Mouse (Mus musculus): ENCODE data around the gene Zzz3. TPM values are rescaled to one million over a fixed set of nuclear protein-coding genes. Genes with fewer than 3 reads are reported as not detected.

The Zzz3 gene
- polyA plus RNA-seq, 1 experiment from 2014 or later = 49.3 TPM

DNA sequence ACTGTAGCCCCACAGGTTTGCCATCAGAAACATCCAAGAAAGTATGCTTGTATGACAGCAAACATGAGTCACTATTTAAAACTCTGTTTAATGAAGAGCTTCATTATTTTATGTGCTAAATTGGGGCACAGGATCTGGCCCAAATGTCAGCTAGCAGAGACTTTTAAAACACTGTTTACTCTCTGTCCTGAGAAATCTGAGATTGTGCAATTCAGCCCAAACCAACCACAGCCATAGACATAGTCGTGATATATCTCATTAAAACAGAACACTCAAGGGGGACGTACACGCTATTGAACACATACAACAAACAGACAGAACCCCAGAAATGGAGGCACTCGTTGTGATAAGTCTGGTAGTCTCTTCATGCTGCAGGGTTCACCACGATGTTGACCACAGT is 95.2 kb downstream of the Zzz3 start:
- H3K27ac ChIP-seq = no peak overlapping the region
- H3K36me3 ChIP-seq = no peaks in the 10 kb centered on the region
- no peaks in the 10 kb centered on the region for H3K9me3 ChIP-seq
- H3K27me3 ChIP-seq = no peaks in the 10 kb centered on the region
- H3K4me3 ChIP-seq = no peak overlapping the region
- WGBS = 86% methylated on average over 5 of the region's 5 CpGs
- no peak overlapping the region for H3K4me2 ChIP-seq (replicated peaks)
- H3K9ac ChIP-seq = no peak overlapping the region
- H3K4me1 ChIP-seq = 0 out of 2 replicates have a peak, but pooled peaks cover 3% of the 10 kb centered on the region
- ATAC-seq (ENCODE audit: low FRiP score, low read depth) = no peak

DNA sequence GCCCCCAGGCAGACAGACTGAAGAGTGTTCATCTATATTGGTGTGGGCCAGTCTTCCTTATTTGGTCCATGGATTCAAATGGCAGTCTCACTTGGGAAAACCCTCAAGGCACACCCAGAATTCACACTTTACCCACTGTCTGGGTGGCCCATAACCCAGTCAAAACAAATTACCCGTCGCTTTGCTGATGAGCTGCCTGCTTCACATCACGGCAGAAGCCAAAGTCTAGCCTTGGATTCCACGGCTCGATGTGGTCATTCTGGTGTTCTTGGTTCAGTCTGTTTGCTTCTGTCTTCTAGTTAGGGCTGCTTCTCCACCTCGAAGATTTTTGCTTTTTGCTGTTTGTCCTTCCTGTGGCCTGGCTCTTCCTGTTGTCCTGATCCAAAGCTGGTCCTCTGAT is 97.0 kb downstream of the Zzz3 start:
- Histone ChIP-seq H3K27ac (no peak overlapping the region), H3K4me1 (peaks cover 3% of the 10 kb centered on the region; the same call in 1 of the 2 replicates), H3K36me3 (no peaks in the 10 kb centered on the region), H3K27me3 (no peaks in the 10 kb centered on the region), H3K4me3 (no peak overlapping the region), H3K9me3 (no peaks in the 10 kb centered on the region), H3K4me2 (replicated peaks) (no peak overlapping the region), H3K9ac (no peak overlapping the region)
- WGBS = 65% methylated on average over 6 of the region's 6 CpGs
- ATAC-seq (ENCODE audit: low FRiP score, low read depth) = no peak

DNA sequence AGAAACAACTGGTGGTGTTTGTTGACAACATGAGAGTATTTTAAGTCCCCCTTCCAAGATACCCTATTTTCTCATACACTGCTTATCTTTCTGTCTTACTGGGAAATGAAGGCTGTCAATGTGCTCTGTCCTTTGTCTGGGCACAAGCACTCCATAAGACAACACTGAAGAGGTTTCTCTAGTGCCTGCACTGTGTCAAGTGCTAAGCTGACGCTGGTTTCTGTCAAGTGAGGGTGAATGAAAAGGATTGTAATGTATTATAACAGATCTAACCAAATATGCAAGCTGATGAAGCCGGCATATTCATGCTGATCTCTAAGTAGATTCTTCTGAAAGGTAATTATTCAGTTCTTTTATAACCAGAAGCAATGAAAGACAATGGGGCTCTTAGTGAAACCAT is 98.5 kb downstream of the Zzz3 start:
- Histone ChIP-seq H3K9me3 (no peaks in the 10 kb centered on the region), H3K4me1 (peaks cover 3% of the 10 kb centered on the region; the same call in 1 of the 2 replicates), H3K27me3 (no peaks in the 10 kb centered on the region), H3K36me3 (no peaks in the 10 kb centered on the region), H3K27ac (no peak overlapping the region), H3K9ac (no peak overlapping the region), H3K4me2 (replicated peaks) (no peak overlapping the region), H3K4me3 (no peak overlapping the region)
- WGBS = 76% methylated on average over 2 of the region's 2 CpGs
- ATAC-seq (ENCODE audit: low FRiP score, low read depth) = no peak

DNA sequence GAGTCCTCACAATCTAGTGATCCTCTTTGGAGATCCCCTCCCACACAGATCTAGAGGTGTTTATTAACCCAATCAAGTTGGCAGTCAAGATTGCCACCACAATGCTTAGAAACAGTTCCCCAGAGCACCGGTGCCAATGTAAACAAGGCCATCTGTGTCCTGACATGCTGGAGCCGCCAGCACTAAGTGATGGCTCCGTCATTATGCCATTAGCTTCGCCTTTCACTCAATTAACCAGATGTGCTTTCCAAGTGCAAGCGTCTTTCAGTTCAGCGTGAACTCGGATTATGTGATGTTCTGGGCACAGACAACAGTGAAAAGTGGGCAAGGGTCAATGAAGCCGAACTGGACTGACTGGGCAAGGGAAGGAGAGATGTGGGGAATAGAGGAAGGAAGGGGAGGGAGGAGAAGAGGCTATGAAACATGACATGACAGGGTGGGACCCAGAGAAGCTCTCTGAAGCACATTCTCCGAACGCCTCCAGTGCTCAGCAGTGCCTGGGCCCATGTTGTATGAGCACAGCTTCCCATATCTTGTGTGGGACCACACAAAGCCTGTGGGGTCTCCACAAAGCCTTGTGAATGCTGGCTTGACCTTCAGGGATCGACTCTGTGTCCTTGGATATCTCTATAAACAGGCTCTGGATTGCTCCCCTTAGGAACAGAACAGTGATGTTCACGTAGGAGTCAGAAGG is 99.5 kb downstream of the Zzz3 start:
- Histone ChIP-seq H3K9me3 (no peaks in the 10 kb centered on the region), H3K4me2 (replicated peaks) (no peak overlapping the region), H3K4me3 (no peak overlapping the region), H3K36me3 (no peaks in the 10 kb centered on the region), H3K27ac (no peak overlapping the region), H3K9ac (no peak overlapping the region), H3K27me3 (no peaks in the 10 kb centered on the region), H3K4me1 (no peaks in the 10 kb centered on the region; the same call in 1 of the 2 replicates)
- WGBS = 43% methylated on average over 12 of the region's 12 CpGs
- ATAC-seq (ENCODE audit: low FRiP score, low read depth) = no peak

DNA sequence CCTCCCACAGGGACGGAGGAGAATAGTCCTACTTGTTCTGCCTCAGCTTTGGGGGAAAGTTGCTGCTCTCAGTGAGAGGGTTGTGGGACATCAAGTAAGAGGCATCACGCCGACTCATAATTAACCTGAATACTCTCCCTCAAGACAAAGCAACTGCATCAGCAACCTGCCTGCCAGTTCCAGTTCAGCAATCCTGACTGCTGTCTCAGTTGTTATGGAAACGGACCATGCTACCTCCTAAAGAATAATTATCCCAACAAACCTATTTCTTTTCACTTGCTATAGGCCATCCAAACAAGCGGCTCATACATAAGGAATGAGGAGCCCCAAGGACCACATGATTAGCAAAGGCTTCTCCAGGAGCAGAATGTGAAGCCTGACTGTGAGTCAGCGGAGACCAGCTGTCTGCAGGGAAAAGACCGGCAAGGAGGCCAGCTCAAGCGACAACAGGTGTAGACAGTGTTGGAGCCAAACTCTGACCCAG is 100.2 kb downstream of the Zzz3 start:
- H3K9ac ChIP-seq = no peak overlapping the region
- no peak overlapping the region for H3K4me3 ChIP-seq
- no peaks in the 10 kb centered on the region for H3K9me3 ChIP-seq
- no peak overlapping the region for H3K27ac ChIP-seq
- no peak overlapping the region for H3K4me2 ChIP-seq (replicated peaks)
- peaks cover 2% of the 10 kb centered on the region; the same call in 1 of the 2 replicates for H3K4me1 ChIP-seq
- H3K36me3 ChIP-seq = no peaks in the 10 kb centered on the region
- ATAC-seq (ENCODE audit: low FRiP score, low read depth) = no peak
- 83% methylated on average over 8 of the region's 8 CpGs for WGBS
- no peaks in the 10 kb centered on the region for H3K27me3 ChIP-seq

DNA sequence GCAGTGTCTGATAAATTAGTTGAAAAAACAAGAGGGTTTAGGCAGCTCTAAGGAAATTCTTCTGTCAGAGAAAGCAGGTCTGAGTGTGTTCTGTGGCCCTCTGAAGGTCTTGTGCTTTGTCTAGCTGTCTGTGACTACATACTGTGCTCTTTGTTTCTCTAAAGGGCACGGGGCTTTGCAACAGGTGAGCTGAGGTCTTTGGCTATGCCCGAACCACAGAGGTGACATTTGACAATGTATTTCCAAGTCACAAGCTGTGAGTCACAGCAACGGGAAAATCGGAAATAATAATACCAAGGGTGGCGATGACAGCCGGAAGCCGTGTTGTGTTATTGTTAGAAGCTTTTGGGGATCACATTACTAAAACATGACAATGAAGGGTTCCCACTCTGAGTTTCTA is 101.8 kb downstream of the Zzz3 start:
- no peak for ATAC-seq (ENCODE audit: low FRiP score, low read depth)
- Histone ChIP-seq H3K4me3 (no peak overlapping the region), H3K36me3 (no peaks in the 10 kb centered on the region), H3K9ac (no peak overlapping the region), H3K27ac (no peak overlapping the region), H3K4me1 (peaks cover 6% of the 10 kb centered on the region; the same call in 1 of the 2 replicates), H3K27me3 (no peaks in the 10 kb centered on the region), H3K9me3 (no peaks in the 10 kb centered on the region), H3K4me2 (replicated peaks) (no peak overlapping the region)
- WGBS = 79% methylated on average over 7 of the region's 7 CpGs

DNA sequence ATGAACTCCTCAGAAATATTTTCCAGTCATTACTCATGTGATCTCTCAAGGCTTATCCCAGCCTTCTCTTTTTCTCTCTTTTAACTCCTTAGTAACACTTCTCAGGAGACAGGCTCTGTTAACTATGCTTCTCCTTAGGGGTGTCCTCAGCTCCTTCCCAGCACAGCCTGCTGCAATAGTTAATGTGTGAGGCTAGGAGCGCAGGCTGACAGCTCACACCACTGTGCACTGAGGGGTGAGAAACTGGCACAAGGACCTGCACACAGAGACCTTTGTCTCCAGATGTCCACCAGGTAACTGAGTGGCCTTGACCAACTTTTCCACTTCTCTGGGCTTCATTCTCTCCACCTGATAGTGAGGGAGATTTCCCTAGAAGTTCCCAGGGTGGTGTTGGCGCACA is 102.6 kb downstream of the Zzz3 start:
- Histone ChIP-seq H3K9me3 (no peaks in the 10 kb centered on the region), H3K27ac (no peak overlapping the region), H3K9ac (no peak overlapping the region), H3K4me2 (replicated peaks) (no peak overlapping the region), H3K4me3 (no peak overlapping the region), H3K36me3 (no peaks in the 10 kb centered on the region), H3K27me3 (no peaks in the 10 kb centered on the region), H3K4me1 (peaks cover 6% of the 10 kb centered on the region; the same call in 1 of the 2 replicates)
- 82% methylated on average over 2 of the region's 2 CpGs for WGBS
- no peak for ATAC-seq (ENCODE audit: low FRiP score, low read depth)

DNA sequence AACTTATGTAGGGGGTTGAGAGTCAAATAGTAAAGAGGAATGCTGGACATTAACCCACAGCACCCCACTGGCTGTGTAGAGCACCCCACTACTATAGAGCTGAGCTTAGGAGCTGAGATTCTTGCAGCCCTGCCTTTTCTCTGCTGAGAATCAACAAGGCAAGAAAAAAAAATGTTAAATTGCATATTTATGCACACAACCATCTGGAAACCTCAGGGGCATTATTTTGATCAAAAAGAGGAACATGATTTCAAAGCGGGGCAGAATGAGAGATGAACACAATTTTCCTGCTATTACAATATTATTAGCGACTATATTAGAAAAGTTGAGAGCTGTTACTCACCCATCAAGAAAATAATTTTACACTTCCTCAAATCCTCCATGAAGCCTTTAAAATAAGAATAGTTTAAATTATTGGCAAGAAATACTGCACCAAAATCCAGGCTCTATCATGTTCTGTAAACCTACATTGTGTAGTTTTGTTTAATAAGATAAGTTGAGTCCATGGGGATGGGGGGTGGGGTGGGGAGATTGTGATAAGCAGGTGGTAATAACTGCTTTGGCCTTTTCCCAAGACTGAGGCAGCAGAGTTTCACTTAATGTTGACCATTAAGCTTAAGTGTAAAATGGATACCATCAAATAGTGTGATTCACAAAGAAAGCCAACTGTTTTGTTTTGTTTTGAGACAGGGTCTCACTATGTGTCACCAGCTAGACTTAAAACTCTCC is 103.9 kb downstream of the Zzz3 start:
- WGBS = 77% methylated on average over 2 of the region's 2 CpGs

DNA sequence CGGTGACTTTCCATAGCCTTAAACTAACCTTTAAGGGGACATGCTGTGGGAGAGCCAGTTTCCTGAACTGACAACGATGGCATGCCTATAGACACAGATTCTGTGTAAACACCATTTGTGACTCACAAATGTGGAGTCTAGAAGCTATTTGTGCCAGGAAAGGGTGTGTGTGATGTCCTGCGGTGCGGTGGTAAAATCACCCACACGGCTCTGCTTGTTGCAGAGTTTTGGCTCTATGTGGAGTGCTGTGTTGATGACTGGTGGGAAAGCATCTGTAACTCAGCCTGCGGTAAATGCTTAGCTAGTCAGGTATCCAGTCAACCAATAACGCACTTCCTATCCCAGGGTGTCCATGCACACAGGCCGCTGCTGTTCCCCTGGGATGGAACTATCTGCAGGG is 112.6 kb downstream of the Zzz3 start:
- no peaks in the 10 kb centered on the region for H3K36me3 ChIP-seq
- no peak overlapping the region for H3K4me3 ChIP-seq
- no peak overlapping the region for H3K9ac ChIP-seq
- H3K4me2 ChIP-seq (replicated peaks) = no peak overlapping the region
- H3K27ac ChIP-seq = no peak overlapping the region
- H3K27me3 ChIP-seq = no peaks in the 10 kb centered on the region
- no peaks in the 10 kb centered on the region for H3K9me3 ChIP-seq
- no peaks in the 10 kb centered on the region for H3K4me1 ChIP-seq
- WGBS = 71% methylated on average over 8 of the region's 8 CpGs
- ATAC-seq (ENCODE audit: low FRiP score, low read depth) = no peak

More for the DNA sequence above, 103.9 kb downstream of the Zzz3 start:
- H3K9ac ChIP-seq = no peak overlapping the region
- no peaks in the 10 kb centered on the region for H3K36me3 ChIP-seq
- H3K4me3 ChIP-seq = no peak overlapping the region
- ATAC-seq (ENCODE audit: low FRiP score, low read depth) = no peak
- H3K4me2 ChIP-seq (replicated peaks) = no peak overlapping the region
- no peaks in the 10 kb centered on the region for H3K9me3 ChIP-seq
- H3K27me3 ChIP-seq = no peaks in the 10 kb centered on the region
- H3K27ac ChIP-seq = no peak overlapping the region
- peaks cover 6% of the 10 kb centered on the region; the same call in 1 of the 2 replicates for H3K4me1 ChIP-seq

DNA sequence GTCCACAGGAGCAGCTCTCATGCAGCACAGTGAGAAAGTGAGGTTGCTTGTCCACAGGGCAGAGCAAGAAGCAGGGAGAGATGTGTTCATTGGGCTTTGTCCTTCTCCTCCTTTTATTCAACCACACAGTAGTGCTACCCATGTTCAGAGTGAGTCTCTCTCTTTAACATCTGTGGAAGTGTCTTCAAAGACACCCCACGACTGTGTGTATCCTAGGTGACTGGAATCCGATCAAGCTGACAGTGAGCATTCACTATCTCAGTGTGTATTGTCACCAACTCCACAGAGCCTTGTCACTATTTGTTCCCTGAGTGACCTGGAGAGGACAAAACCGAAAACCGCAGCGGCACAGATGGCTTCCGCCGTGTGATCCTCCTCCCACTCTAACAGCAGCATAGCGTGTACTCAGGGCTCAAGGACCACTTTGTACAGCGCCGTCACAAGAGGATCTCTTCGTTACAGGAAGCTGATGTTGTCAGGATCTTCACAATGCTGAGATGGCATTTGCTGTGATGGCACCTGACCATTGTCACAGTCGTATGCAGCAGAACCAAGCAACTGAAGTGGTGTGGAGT is 113.2 kb downstream of the Zzz3 start:
- no peak for ATAC-seq (ENCODE audit: low FRiP score, low read depth)
- Histone ChIP-seq H3K4me3 (no peak overlapping the region), H3K9me3 (no peaks in the 10 kb centered on the region), H3K9ac (no peak overlapping the region), H3K4me2 (replicated peaks) (no peak overlapping the region), H3K27me3 (no peaks in the 10 kb centered on the region), H3K27ac (no peak overlapping the region), H3K36me3 (no peaks in the 10 kb centered on the region), H3K4me1 (no peaks in the 10 kb centered on the region)
- WGBS = 89% methylated on average over 12 of the region's 12 CpGs

DNA sequence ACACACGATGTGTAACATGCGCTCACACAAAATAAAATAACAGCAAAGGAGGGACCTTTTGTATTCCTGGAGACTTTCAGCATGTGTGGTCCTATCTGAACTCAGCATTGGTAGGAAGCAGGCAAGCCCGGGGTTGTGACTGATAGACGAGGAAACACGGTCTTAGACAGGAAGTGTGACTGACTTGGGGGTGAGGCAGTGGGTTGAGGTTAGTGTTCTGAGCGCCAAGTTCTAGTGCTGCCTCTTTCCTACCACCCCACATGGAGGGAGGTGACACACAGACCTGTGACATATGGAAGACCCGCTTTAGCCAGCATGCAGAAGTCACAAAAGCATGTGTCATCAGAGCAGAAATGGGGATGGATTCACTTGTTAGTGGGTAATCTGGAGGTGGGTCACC is 114.0 kb downstream of the Zzz3 start:
- Histone ChIP-seq H3K4me2 (replicated peaks) (no peak overlapping the region), H3K36me3 (no peaks in the 10 kb centered on the region), H3K27ac (no peak overlapping the region), H3K4me1 (no peaks in the 10 kb centered on the region), H3K4me3 (no peak overlapping the region), H3K9me3 (no peaks in the 10 kb centered on the region), H3K9ac (no peak overlapping the region), H3K27me3 (no peaks in the 10 kb centered on the region)
- 88% methylated on average over 7 of the region's 7 CpGs for whole genome bisulfite sequencing
- no peak for ATAC-seq (ENCODE audit: low FRiP score, low read depth)

Measured in limb, embryonic 13.5 days (tissue).